Mouse (Mus musculus) heart, embryonic 10.5 days (tissue): ENCODE results near the gene Klk6. TPM values are rescaled to one million over a fixed set of nuclear protein-coding genes. Genes with fewer than 3 reads are reported as not detected.
A peak's percentile ranks its signal among the peaks of the same experiment; 100 is the strongest.

Experiments used
- DNase-seq: peaks from one replicate; pipeline ENCODE4 v3.0.0-alpha.2; 2017; ENCODE audit warnings: low spot score
- H3K27ac ChIP-seq: fragments of 300-500 bp; sonication (generic); 2 replicates; pipeline ENCODE4 v1.5.1; 2016; ENCODE audit warnings: mild to moderate bottlenecking
- H3K27me3 ChIP-seq: fragments of 300-500 bp; sonication (generic); 2 replicates; pipeline ENCODE4 v1.6.1; 2016; ENCODE audit warnings: mild to moderate bottlenecking; ENCODE audit not compliant: poor library complexity, insufficient read depth, severe bottlenecking
- H3K36me3 ChIP-seq: fragments of 300-500 bp; sonication (generic); 2 replicates; pipeline ENCODE4 v1.6.1; 2016; ENCODE audit warnings: mild to moderate bottlenecking, moderate library complexity
- H3K4me1 ChIP-seq: fragments of 300-500 bp; sonication (generic); 2 replicates; pipeline ENCODE4 v1.6.1; 2016; ENCODE audit warnings: mild to moderate bottlenecking
- H3K4me3 ChIP-seq: fragments of 300-500 bp; sonication (generic); 2 replicates; pipeline ENCODE4 v1.5.1; 2016; ENCODE audit warnings: mild to moderate bottlenecking, moderate library complexity
- H3K9me3 ChIP-seq: fragments of 300-500 bp; sonication (generic); 2 replicates; pipeline ENCODE4 v1.6.1; 2016; ENCODE audit warnings: mild to moderate bottlenecking, moderate library complexity
- WGBS: fragments of 180-500 bp; shearing (Covaris S2); methylation state at CpG from one replicate; pipeline ENCODE4 v1.1.7; 2016; 5-methylcytosine and 5-hydroxymethylcytosine counted together
- polyA plus RNA-seq: library from polyadenylated mRNA; unstranded; fragments of >200 nt; fragmentation: Nextera tagmentation; extraction: Ambion mirVana; gene quantifications from 2 replicates; pipeline ENCODE4 v1.2.1, GENCODE M21; 2016

The Klk6 gene
- polyA plus RNA-seq, 1 experiment from 2014 or later = not detected

GRCm38 (mm10) chr7:43789295-43789694 is 35.0 kb upstream of the Klk6 start:
- no peak for DNase-seq
- H3K36me3 ChIP-seq = no peaks in the 10 kb centered on the region
- no peak overlapping the region for H3K4me3 ChIP-seq
- no peaks in the 10 kb centered on the region for H3K9me3 ChIP-seq
- H3K4me1 ChIP-seq = no peaks in the 10 kb centered on the region
- no peak overlapping the region for H3K27ac ChIP-seq
- H3K27me3 ChIP-seq = peaks cover 12% of the 10 kb centered on the region
- WGBS = 61% methylated on average over 2 of the region's 2 CpGs

- no peak for DNase-seq
- H3K36me3 ChIP-seq = no peaks in the 10 kb centered on the region
- 70% methylated on average over 7 of the region's 7 CpGs for WGBS
- peaks cover 4% of the 10 kb centered on the region; the same call in 1 of the 2 replicates for H3K4me1 ChIP-seq
- peaks cover 30% of the 10 kb centered on the region for H3K27me3 ChIP-seq
- H3K27ac ChIP-seq = no peak within 1 kb of the TSS
- H3K9me3 ChIP-seq = no peaks in the 10 kb centered on the region
- H3K4me3 ChIP-seq = no peak within 1 kb of the TSS
Observed at GRCm38 (mm10) chr7:43791591-43791990, 32.7 kb upstream of the Klk6 start, which contains the start of gene Klk9. Gene Klk9 (plus strand): TSS chr7:43791891.

- 9% methylated on average over 8 of the region's 8 CpGs for WGBS
- no peak for DNase-seq
- Histone ChIP-seq H3K36me3 (no peaks in the 10 kb centered on the region), H3K9me3 (no peaks in the 10 kb centered on the region), H3K27me3 (peaks cover 54% of the 10 kb centered on the region), H3K4me3 (peak overlapping the region; percentile 68), H3K4me1 (peaks cover 12% of the 10 kb centered on the region; the same call in 1 of the 2 replicates), H3K27ac (no peak overlapping the region)
Observed at GRCm38 (mm10) chr7:43796355-43796754, 27.9 kb upstream of the Klk6 start.

- H3K9me3 ChIP-seq = no peaks in the 10 kb centered on the region
- H3K4me3 ChIP-seq = peak within 1 kb of the TSS; percentile 68
- no peak for DNase-seq
- H3K4me1 ChIP-seq = peaks cover 12% of the 10 kb centered on the region; the same call in 1 of the 2 replicates
- under 1% methylated on average over 28 of the region's 28 CpGs for WGBS
- H3K27me3 ChIP-seq = peaks cover 54% of the 10 kb centered on the region
- no peaks in the 10 kb centered on the region for H3K36me3 ChIP-seq
- H3K27ac ChIP-seq = 0 out of 2 replicates have a peak within 1 kb of the TSS, but pooled peaks have one; percentile 38
Observed at GRCm38 (mm10) chr7:43797333-43797769, 26.9 kb upstream of the Klk6 start, which contains the start of gene Klk8. Gene Klk8 (plus strand): TSS chr7:43797577.

GRCm38 (mm10) chr7:43797844-43798462 is 26.3 kb upstream of the Klk6 start:
- Histone ChIP-seq H3K27me3 (peaks cover 54% of the 10 kb centered on the region), H3K4me3 (peak overlapping the region; percentile 68), H3K9me3 (no peaks in the 10 kb centered on the region), H3K27ac (no peak overlapping the region), H3K4me1 (peaks cover 12% of the 10 kb centered on the region; the same call in 1 of the 2 replicates), H3K36me3 (no peaks in the 10 kb centered on the region)
- 33% methylated on average over 13 of the region's 13 CpGs for WGBS
- DNase-seq = no peak

GRCm38 (mm10) chr7:43799876-43800275 is 24.4 kb upstream of the Klk6 start:
- H3K27me3 ChIP-seq = peaks cover 41% of the 10 kb centered on the region
- DNase-seq = no peak
- 67% methylated on average over 7 of the region's 7 CpGs for WGBS
- no peaks in the 10 kb centered on the region for H3K9me3 ChIP-seq
- peaks cover 12% of the 10 kb centered on the region; the same call in 1 of the 2 replicates for H3K4me1 ChIP-seq
- H3K27ac ChIP-seq = no peak overlapping the region
- no peak overlapping the region for H3K4me3 ChIP-seq
- no peaks in the 10 kb centered on the region for H3K36me3 ChIP-seq

- Histone ChIP-seq H3K9me3 (no peaks in the 10 kb centered on the region), H3K36me3 (no peaks in the 10 kb centered on the region), H3K4me3 (no peak within 1 kb of the TSS), H3K27me3 (no peaks in the 10 kb centered on the region; the same call in 1 of the 2 replicates), H3K27ac (no peak within 1 kb of the TSS), H3K4me1 (no peaks in the 10 kb centered on the region)
- no peak for DNase-seq
- 41% methylated on average over 5 of the region's 5 CpGs for WGBS
Observed at GRCm38 (mm10) chr7:43810994-43811393, 13.3 kb upstream of the Klk6 start, which contains the start of gene Klk7. Gene Klk7 (plus strand): TSS chr7:43811294.

- WGBS = 88% methylated on average over 7 of the region's 7 CpGs
- Histone ChIP-seq H3K36me3 (no peaks in the 10 kb centered on the region), H3K27me3 (no peaks in the 10 kb centered on the region; the same call in 1 of the 2 replicates), H3K4me3 (no peak overlapping the region), H3K4me1 (no peaks in the 10 kb centered on the region), H3K9me3 (no peaks in the 10 kb centered on the region), H3K27ac (no peak overlapping the region)
- DNase-seq = no peak
Observed at GRCm38 (mm10) chr7:43815211-43815610, 9.1 kb upstream of the Klk6 start.

GRCm38 (mm10) chr7:43816746-43817145 is 7.6 kb upstream of the Klk6 start:
- DNase-seq = no peak
- Histone ChIP-seq H3K4me1 (no peaks in the 10 kb centered on the region), H3K36me3 (no peaks in the 10 kb centered on the region), H3K4me3 (no peak overlapping the region), H3K9me3 (no peaks in the 10 kb centered on the region), H3K27me3 (no peaks in the 10 kb centered on the region; the same call in 1 of the 2 replicates), H3K27ac (no peak overlapping the region)

- H3K36me3 ChIP-seq = no peaks in the 10 kb centered on the region
- H3K27ac ChIP-seq = no peak overlapping the region
- peak; percentile 43 for DNase-seq
- H3K9me3 ChIP-seq = no peaks in the 10 kb centered on the region
- no peak overlapping the region for H3K4me3 ChIP-seq
- 81% methylated on average over 7 of the region's 7 CpGs for WGBS
- no peaks in the 10 kb centered on the region for H3K4me1 ChIP-seq
- H3K27me3 ChIP-seq = no peaks in the 10 kb centered on the region
Observed at GRCm38 (mm10) chr7:43821581-43821980, 2.7 kb upstream of the Klk6 start.

GRCm38 (mm10) chr7:43826056-43826455 is 1.8 kb downstream of the Klk6 start:
- WGBS = 84% methylated on average over 5 of the region's 5 CpGs
- no peaks in the 10 kb centered on the region for H3K27me3 ChIP-seq
- no peak overlapping the region for H3K27ac ChIP-seq
- H3K4me1 ChIP-seq = no peaks in the 10 kb centered on the region
- peak; percentile 56 for DNase-seq
- H3K9me3 ChIP-seq = 0 out of 2 replicates have a peak, but pooled peaks cover 3% of the 10 kb centered on the region
- H3K4me3 ChIP-seq = no peak overlapping the region
- H3K36me3 ChIP-seq = no peaks in the 10 kb centered on the region

GRCm38 (mm10) chr7:43827706-43828105 is 3.4 kb downstream of the Klk6 start:
- H3K27me3 ChIP-seq = no peaks in the 10 kb centered on the region
- H3K4me3 ChIP-seq = no peak overlapping the region
- no peaks in the 10 kb centered on the region for H3K4me1 ChIP-seq
- H3K9me3 ChIP-seq = 0 out of 2 replicates have a peak, but pooled peaks cover 3% of the 10 kb centered on the region
- DNase-seq = no peak
- no peaks in the 10 kb centered on the region for H3K36me3 ChIP-seq
- WGBS = 71% methylated on average over 4 of the region's 4 CpGs
- H3K27ac ChIP-seq = no peak overlapping the region

GRCm38 (mm10) chr7:43829006-43829405 is 4.7 kb downstream of the Klk6 start:
- no peak overlapping the region for H3K4me3 ChIP-seq
- no peaks in the 10 kb centered on the region for H3K36me3 ChIP-seq
- H3K9me3 ChIP-seq = 0 out of 2 replicates have a peak, but pooled peaks cover 3% of the 10 kb centered on the region
- peak; percentile 62 for DNase-seq
- no peaks in the 10 kb centered on the region for H3K4me1 ChIP-seq
- H3K27me3 ChIP-seq = no peaks in the 10 kb centered on the region
- H3K27ac ChIP-seq = no peak overlapping the region
- 86% methylated on average over 8 of the region's 8 CpGs for WGBS
